Mouse (Mus musculus): ENCODE measurements around the gene Cyp2d10. TPM values are rescaled to one million over a fixed set of nuclear protein-coding genes. Genes with fewer than 3 reads are reported as not detected.
A peak's percentile ranks its signal among the peaks of the same experiment; 100 is the strongest.
"Not testable (repeated sequence)": the region's sequence is repeated elsewhere in the genome, so short reads cannot be mapped to it uniquely, and the experiment has no call there.

The Cyp2d10 gene
- polyA plus RNA-seq, 1 experiment from 2014 or later, result 19.6 TPM

- H3K36me3 ChIP-seq, result no peaks in the 10 kb centered on the region
- 73% methylated on average over 9 of the region's 9 CpGs for WGBS (ENCODE audit: insufficient replicate concordance)
- 0 out of 2 replicates have a peak, but pooled peaks cover 7% of the 10 kb centered on the region for H3K27me3 ChIP-seq
- no peak overlapping the region for H3K4me2 ChIP-seq
- no peaks in the 10 kb centered on the region for H3K9me3 ChIP-seq (replicated peaks)
- peaks cover 17% of the 10 kb centered on the region for H3K4me1 ChIP-seq (replicated peaks)
- DNase-seq, result no peak
- no peak overlapping the region for H3K9ac ChIP-seq
- H3K27ac ChIP-seq, result no peak overlapping the region
- no peak overlapping the region for H3K4me3 ChIP-seq (replicated peaks)
- ATAC-seq (ENCODE audit: low read depth), result no peak
These were observed 31.1 kb downstream of the Cyp2d10 start for GRCm38 (mm10) chr15:82375855-82376254.

GRCm38 (mm10) chr15:82374437-82374836, 32.6 kb downstream of the Cyp2d10 start:
- Histone ChIP-seq H3K27ac (no peak overlapping the region), H3K9me3 (replicated peaks) (no peaks in the 10 kb centered on the region), H3K4me1 (replicated peaks) (peaks cover 9% of the 10 kb centered on the region), H3K27me3 (0 out of 2 replicates have a peak, but pooled peaks cover 1% of the 10 kb centered on the region), H3K9ac (no peak overlapping the region), H3K4me2 (no peak overlapping the region), H3K36me3 (no peaks in the 10 kb centered on the region), H3K4me3 (replicated peaks) (no peak overlapping the region)
- ATAC-seq (ENCODE audit: low read depth) (no peak), DNase-seq (no peak)
- 79% methylated on average over 5 of the region's 5 CpGs for WGBS (ENCODE audit: insufficient replicate concordance)

- Histone ChIP-seq H3K9me3 (replicated peaks) (no peaks in the 10 kb centered on the region), H3K4me3 (replicated peaks) (no peak overlapping the region), H3K4me2 (no peak overlapping the region), H3K9ac (no peak overlapping the region), H3K27me3 (no peaks in the 10 kb centered on the region), H3K27ac (no peak overlapping the region), H3K36me3 (no peaks in the 10 kb centered on the region), H3K4me1 (replicated peaks) (peaks cover 7% of the 10 kb centered on the region)
- no peak for DNase-seq
- no peak for ATAC-seq (ENCODE audit: low read depth)
- 70% methylated on average over 5 of the region's 5 CpGs for WGBS (ENCODE audit: insufficient replicate concordance)
These were observed 34.0 kb downstream of the Cyp2d10 start for GRCm38 (mm10) chr15:82372991-82373390.

GRCm38 (mm10) chr15:82372446-82372845, 34.5 kb downstream of the Cyp2d10 start:
- 66% methylated on average over 6 of the region's 6 CpGs for WGBS (ENCODE audit: insufficient replicate concordance)
- DNase-seq, result no peak
- H3K4me1 ChIP-seq (replicated peaks), result 0 out of 2 replicates have a peak, but pooled peaks cover 3% of the 10 kb centered on the region
- H3K27me3 ChIP-seq, result no peaks in the 10 kb centered on the region
- no peak overlapping the region for H3K4me3 ChIP-seq (replicated peaks)
- no peaks in the 10 kb centered on the region for H3K9me3 ChIP-seq (replicated peaks)
- H3K27ac ChIP-seq, result no peak overlapping the region
- no peak overlapping the region for H3K4me2 ChIP-seq
- no peak for ATAC-seq (ENCODE audit: low read depth)
- no peak overlapping the region for H3K9ac ChIP-seq
- no peaks in the 10 kb centered on the region for H3K36me3 ChIP-seq

- 59% methylated on average over 1 of the region's 1 CpGs for WGBS (ENCODE audit: insufficient replicate concordance)
- no peak overlapping the region for H3K27ac ChIP-seq
These were observed 38.1 kb downstream of the Cyp2d10 start for GRCm38 (mm10) chr15:82368851-82369250.

GRCm38 (mm10) chr15:82368146-82368545, 38.8 kb downstream of the Cyp2d10 start:
- DNase-seq, result no peak
- Histone ChIP-seq H3K4me3 (replicated peaks) (no peak overlapping the region), H3K27me3 (no peaks in the 10 kb centered on the region), H3K27ac (no peak overlapping the region), H3K4me1 (replicated peaks) (no peaks in the 10 kb centered on the region), H3K9ac (no peak overlapping the region), H3K9me3 (replicated peaks) (no peaks in the 10 kb centered on the region), H3K4me2 (no peak overlapping the region), H3K36me3 (no peaks in the 10 kb centered on the region)
- ATAC-seq (ENCODE audit: low read depth), result no peak
- 69% methylated on average over 4 of the region's 4 CpGs for WGBS (ENCODE audit: insufficient replicate concordance)

More at GRCm38 (mm10) chr15:82368851-82369250, 38.1 kb downstream of the Cyp2d10 start:
- no peak for ATAC-seq (ENCODE audit: low read depth)
- Histone ChIP-seq H3K4me3 (replicated peaks) (no peak overlapping the region), H3K9me3 (replicated peaks) (no peaks in the 10 kb centered on the region), H3K9ac (no peak overlapping the region), H3K27me3 (no peaks in the 10 kb centered on the region), H3K36me3 (no peaks in the 10 kb centered on the region), H3K4me1 (replicated peaks) (no peaks in the 10 kb centered on the region), H3K4me2 (no peak overlapping the region)
- DNase-seq, result no peak

- H3K4me3 ChIP-seq (replicated peaks), result peak overlapping the region; percentile 27; the same call in 1 of the 2 replicates
- peak overlapping the region; percentile 54 for H3K4me2 ChIP-seq
- not testable (repeated sequence) for H3K9me3 ChIP-seq (replicated peaks); H3K9ac ChIP-seq; H3K27me3 ChIP-seq; ATAC-seq (ENCODE audit: low read depth); H3K27ac ChIP-seq; H3K36me3 ChIP-seq; DNase-seq; H3K4me1 ChIP-seq (replicated peaks)
- 3% methylated on average over 7 of the region's 9 CpGs for WGBS (ENCODE audit: insufficient replicate concordance)
These were observed 42.4 kb downstream of the Cyp2d10 start for GRCm38 (mm10) chr15:82364561-82364960.

GRCm38 (mm10) chr15:82363801-82364200, 43.2 kb downstream of the Cyp2d10 start:
- not testable (repeated sequence) for ATAC-seq (ENCODE audit: low read depth); H3K27me3 ChIP-seq; H3K4me2 ChIP-seq; H3K4me3 ChIP-seq (replicated peaks); H3K9ac ChIP-seq; H3K27ac ChIP-seq; DNase-seq; H3K9me3 ChIP-seq (replicated peaks); H3K36me3 ChIP-seq
- peaks cover 14% of the 10 kb centered on the region for H3K4me1 ChIP-seq (replicated peaks)
- 14% methylated on average over 11 of the region's 12 CpGs for WGBS (ENCODE audit: insufficient replicate concordance)

- no peak overlapping the region for H3K9ac ChIP-seq
- H3K27me3 ChIP-seq, result no peaks in the 10 kb centered on the region
- 76% methylated on average over 4 of the region's 4 CpGs for WGBS (ENCODE audit: insufficient replicate concordance)
- no peak overlapping the region for H3K27ac ChIP-seq
- H3K4me2 ChIP-seq, result no peak overlapping the region
- DNase-seq (no peak), ATAC-seq (ENCODE audit: low read depth) (no peak)
- peaks cover 20% of the 10 kb centered on the region for H3K4me1 ChIP-seq (replicated peaks)
- H3K36me3 ChIP-seq, result no peaks in the 10 kb centered on the region
- no peak overlapping the region for H3K4me3 ChIP-seq (replicated peaks)
- H3K9me3 ChIP-seq (replicated peaks), result no peaks in the 10 kb centered on the region
These were observed 44.8 kb downstream of the Cyp2d10 start for GRCm38 (mm10) chr15:82362234-82362633.

- 72% methylated on average over 11 of the region's 11 CpGs for WGBS (ENCODE audit: insufficient replicate concordance)
- no peak overlapping the region for H3K4me2 ChIP-seq
- H3K27me3 ChIP-seq, result no peaks in the 10 kb centered on the region
- no peaks in the 10 kb centered on the region for H3K9me3 ChIP-seq (replicated peaks)
- H3K4me1 ChIP-seq (replicated peaks), result peaks cover 20% of the 10 kb centered on the region
- no peak overlapping the region for H3K9ac ChIP-seq
- ATAC-seq (ENCODE audit: low read depth) (peak; percentile 53), DNase-seq (no peak)
- no peak overlapping the region for H3K27ac ChIP-seq
- no peak overlapping the region for H3K4me3 ChIP-seq (replicated peaks)
- H3K36me3 ChIP-seq, result no peaks in the 10 kb centered on the region
These were observed 45.5 kb downstream of the Cyp2d10 start for GRCm38 (mm10) chr15:82361459-82362018.

- no peak overlapping the region for H3K4me2 ChIP-seq
- 62% methylated on average over 22 of the region's 22 CpGs for WGBS (ENCODE audit: insufficient replicate concordance)
- H3K27ac ChIP-seq, result peak overlapping the region; percentile 47; the same call in 1 of the 2 replicates
- H3K4me1 ChIP-seq (replicated peaks), result peaks cover 31% of the 10 kb centered on the region
- DNase-seq (no peak), ATAC-seq (ENCODE audit: low read depth) (no peak)
- no peaks in the 10 kb centered on the region for H3K27me3 ChIP-seq
- H3K4me3 ChIP-seq (replicated peaks), result no peak overlapping the region
- no peak overlapping the region for H3K9ac ChIP-seq
- no peaks in the 10 kb centered on the region for H3K36me3 ChIP-seq
- no peaks in the 10 kb centered on the region for H3K9me3 ChIP-seq (replicated peaks)
These were observed 48.3 kb downstream of the Cyp2d10 start for GRCm38 (mm10) chr15:82358431-82359260.
